22 mouse cellular contexts compared by ENCODE assay signal in the genomic region with DNA sequence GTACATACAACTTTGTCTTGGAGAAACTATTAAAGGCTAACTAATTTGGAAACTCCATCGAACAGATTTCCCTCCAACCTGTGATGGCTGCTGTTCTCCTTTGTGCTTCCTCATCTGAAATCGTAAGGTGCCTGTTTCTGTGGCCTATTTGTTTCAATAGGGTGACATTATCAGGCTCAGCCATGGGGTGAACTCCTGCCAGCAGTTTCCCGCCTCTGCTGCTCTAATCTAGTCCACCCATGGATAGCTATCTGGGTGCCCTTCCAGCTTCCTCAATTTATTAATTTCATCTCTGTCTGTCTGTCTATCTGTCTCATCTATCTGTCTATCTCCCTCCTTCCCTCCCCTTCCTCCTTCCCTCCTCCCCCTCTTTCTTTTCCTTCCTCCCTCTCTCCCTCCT. TPM values are rescaled to one million over a fixed set of nuclear protein-coding genes. Genes with fewer than 3 reads are reported as not detected.
DNase-seq lines count a peak whose midpoint lies in the region; ATAC-seq and TF ChIP-seq lines count a peak whose summit lies in the region.
"Had no signal": no experiment of that assay in that cellular context is flagged by ENCODE, and none has a peak within 500 bp of the region (broad histone marks: within the 10 kb centered on the region; RNA-seq: fewer than 3 reads in every experiment).

No protein-coding gene starts in this region.

- no peaks in the 10 kb centered on the region for H3K27me3 ChIP-seq in MEL (ENCODE audit: control insufficient read depth in 1 of 2, insufficient read depth in 2 of 2, low read length in 2 of 2)
- H3K27me3 ChIP-seq in liver, embryonic 13.5 days: no peaks in the 10 kb centered on the region
- H3K27me3 ChIP-seq in liver, postnatal 0 days (ENCODE audit: insufficient read depth, low read length): no peaks in the 10 kb centered on the region
- H3K27me3 ChIP-seq in hindbrain, embryonic 13.5 days: no peaks in the 10 kb centered on the region
- no peaks in the 10 kb centered on the region for H3K27me3 ChIP-seq in midbrain, embryonic 16.5 days (ENCODE audit: control insufficient read depth, insufficient read depth, low read depth, low read length)
- H3K27me3 ChIP-seq: embryonic facial prominence, embryonic 15.5 days had no signal

- TF ChIP-seq RAD21 in MEL (IDR thresholded peaks at IDR 0.05; ENCODE audit: low read depth, low read length): no peak

- no peak for TF ChIP-seq CTCF in MEL (IDR thresholded peaks at IDR 0.05 in 2 of 3, conservative IDR thresholded peaks at IDR 0.05 in 1 of 3; ENCODE audit: control insufficient read depth in 1 of 3, insufficient read depth in 1 of 3, low read depth in 2 of 3, low read length in 3 of 3, poor library complexity in 1 of 3, severe bottlenecking in 1 of 3)
- TF ChIP-seq CTCF in liver, postnatal 0 days (IDR thresholded peaks at IDR 0.05; ENCODE audit: low read depth): no peak

- WGBS in liver, embryonic 13.5 days (ENCODE audit: insufficient replicate concordance): 28% methylated on average over 3 of the region's 3 CpGs
- WGBS in liver, postnatal 0 days (ENCODE audit: insufficient replicate concordance): 49% methylated on average over 3 of the region's 3 CpGs
- 89% methylated on average over 3 of the region's 3 CpGs for WGBS in hindbrain, embryonic 13.5 days
- 92% methylated on average over 3 of the region's 3 CpGs for WGBS in midbrain, embryonic 16.5 days

- peaks cover 0 to 13% of the 10 kb centered on the region in 2 experiments; a peak in 2 of 4 replicates for H3K36me3 ChIP-seq in MEL (ENCODE audit: control insufficient read depth in 1 of 2, insufficient read depth in 2 of 2, low read length in 2 of 2)
- H3K36me3 ChIP-seq in liver, embryonic 13.5 days: no peaks in the 10 kb centered on the region
- 0 out of 2 replicates have a peak, but pooled peaks cover 2% of the 10 kb centered on the region for H3K36me3 ChIP-seq in liver, postnatal 0 days (replicated peaks; ENCODE audit: insufficient read depth, low read length)
- peaks cover 3% of the 10 kb centered on the region; the same call in 1 of the 2 replicates for H3K36me3 ChIP-seq in hindbrain, embryonic 13.5 days
- peaks cover 8% of the 10 kb centered on the region for H3K36me3 ChIP-seq in midbrain, embryonic 16.5 days (ENCODE audit: control insufficient read depth, insufficient read depth, low read length)
- H3K36me3 ChIP-seq: embryonic facial prominence, embryonic 15.5 days had no signal

- no peak overlapping the region for H3K9ac ChIP-seq in MEL (ENCODE audit: control insufficient read depth, low read depth, low read length, poor library complexity, severe bottlenecking)
- no peak overlapping the region for H3K9ac ChIP-seq in liver, embryonic 13.5 days
- no peak overlapping the region for H3K9ac ChIP-seq in liver, postnatal 0 days (replicated peaks)
- no peak overlapping the region for H3K9ac ChIP-seq in hindbrain, embryonic 13.5 days
- H3K9ac ChIP-seq in midbrain, embryonic 16.5 days (ENCODE audit: low read depth, low read length): no peak overlapping the region
- H3K9ac ChIP-seq: embryonic facial prominence, embryonic 15.5 days; hindbrain, embryonic 14.5 days had no signal

- no peak overlapping the region for H3K4me3 ChIP-seq in MEL (ENCODE audit: control insufficient read depth in 1 of 2, insufficient read depth in 1 of 2, low read depth in 2 of 2, low read length in 2 of 2)
- no peak overlapping the region for H3K4me3 ChIP-seq in liver, embryonic 13.5 days (replicated peaks)
- no peak overlapping the region for H3K4me3 ChIP-seq in liver, postnatal 0 days (ENCODE audit: low read depth, low read length)
- no peak overlapping the region for H3K4me3 ChIP-seq in hindbrain, embryonic 13.5 days
- H3K4me3 ChIP-seq in midbrain, embryonic 16.5 days (ENCODE audit: low read depth, low read length): no peak overlapping the region
- H3K4me3 ChIP-seq: embryonic facial prominence, embryonic 15.5 days; erythroblast, embryonic 14.5 days; forebrain, embryonic 10.5 days had no signal

- H3K27ac ChIP-seq in MEL (ENCODE audit: control insufficient read depth, low read depth, low read length): no peak overlapping the region
- no peak overlapping the region for H3K27ac ChIP-seq in liver, embryonic 13.5 days
- H3K27ac ChIP-seq in liver, postnatal 0 days (ENCODE audit: low read depth): no peak overlapping the region
- H3K27ac ChIP-seq in hindbrain, embryonic 13.5 days: no peak overlapping the region
- no peak overlapping the region for H3K27ac ChIP-seq in midbrain, embryonic 16.5 days (ENCODE audit: low read length)
- H3K27ac ChIP-seq: embryonic facial prominence, embryonic 15.5 days; forebrain, embryonic 10.5 days; hindbrain, embryonic 14.5 days had no signal

- TF ChIP-seq EP300 in MEL (IDR thresholded peaks at IDR 0.05; ENCODE audit: low read depth in 1 of 2, low read length in 2 of 2): peak; percentile 91 to 95
- no peak; the same call in 1 of the 2 replicates for TF ChIP-seq EP300 in liver, postnatal 0 days (IDR thresholded peaks at IDR 0.05; ENCODE audit: low read depth)

- TF ChIP-seq POLR2A in MEL (IDR thresholded peaks at IDR 0.05; ENCODE audit: control insufficient read depth in 1 of 2, insufficient read depth in 1 of 2, low read depth in 1 of 2, low read length in 2 of 2, poor library complexity in 1 of 2): no peak

- H3K9me3 ChIP-seq in MEL (replicated peaks; ENCODE audit: insufficient read depth, low read length): no peaks in the 10 kb centered on the region
- no peaks in the 10 kb centered on the region for H3K9me3 ChIP-seq in liver, embryonic 13.5 days (replicated peaks)
- no peaks in the 10 kb centered on the region for H3K9me3 ChIP-seq in liver, postnatal 0 days (ENCODE audit: low read length)
- no peaks in the 10 kb centered on the region for H3K9me3 ChIP-seq in hindbrain, embryonic 13.5 days
- no peaks in the 10 kb centered on the region for H3K9me3 ChIP-seq in midbrain, embryonic 16.5 days (replicated peaks; ENCODE audit: control insufficient read depth, low read length, poor library complexity, severe bottlenecking)
- H3K9me3 ChIP-seq: embryonic facial prominence, embryonic 15.5 days; forebrain, embryonic 10.5 days had no signal

- peak; percentile 86 for DNase-seq in MEL (ENCODE audit: low read depth, low spot score)
- no peak for DNase-seq in liver, embryonic 13.5 days
- DNase-seq in liver, postnatal 0 days: no peak
- DNase-seq in embryo, embryonic 9.5 days (ENCODE audit: extremely low spot score): no peak
- DNase-seq: adrenal gland, postnatal 14 days; cerebellum, adult 11-12 months; cerebellum, adult 9-11 months; cerebellum, postnatal 36 days; gastrocnemius, postnatal 25 days; heart, adult 11 months; heart, postnatal 10 days; heart, postnatal 4 days had no signal

- H3K79me2 ChIP-seq in MEL (ENCODE audit: control insufficient read depth, insufficient read depth, low read length, poor library complexity): no peaks in the 10 kb centered on the region

- H3K4me2 ChIP-seq in liver, embryonic 13.5 days: no peak overlapping the region
- H3K4me2 ChIP-seq in liver, postnatal 0 days (ENCODE audit: low read depth, low read length): no peak overlapping the region
- H3K4me2 ChIP-seq in hindbrain, embryonic 13.5 days: no peak overlapping the region
- no peak overlapping the region for H3K4me2 ChIP-seq in midbrain, embryonic 16.5 days (ENCODE audit: low read length)
- H3K4me2 ChIP-seq: embryonic facial prominence, embryonic 15.5 days; hindbrain, embryonic 14.5 days had no signal

- peak; percentile 42 to 57; a peak in 3 of 4 replicates for ATAC-seq in hematopoietic stem cell, adult 5-6 weeks (replicated peaks in 1 of 2; ENCODE audit: insufficient read depth in 1 of 2, low FRiP score in 2 of 2, low TSS enrichment in 1 of 2, low read depth in 1 of 2, poor library complexity in 2 of 2, severe bottlenecking in 2 of 2)
- ATAC-seq in liver, embryonic 13.5 days (ENCODE audit: low read depth): peak; percentile 75
- 0 out of 2 replicates have a peak, but pooled peaks have one; percentile 20 for ATAC-seq in liver, postnatal 0 days
- no peak for ATAC-seq in inflammation-experienced regulatory T-cells, adult 6 months
- no peak for ATAC-seq in hindbrain, embryonic 13.5 days (ENCODE audit: low FRiP score)
- no peak for ATAC-seq in midbrain, embryonic 16.5 days
- ATAC-seq: intestine, embryonic 16.5 days had no signal

- peaks cover 9 to 21% of the 10 kb centered on the region in 2 experiments for H3K4me1 ChIP-seq in MEL (ENCODE audit: control insufficient read depth in 1 of 2, insufficient read depth in 2 of 2, low read length in 2 of 2)
- H3K4me1 ChIP-seq in liver, embryonic 13.5 days (replicated peaks): peaks cover 25% of the 10 kb centered on the region
- peaks cover 8% of the 10 kb centered on the region for H3K4me1 ChIP-seq in liver, postnatal 0 days (ENCODE audit: insufficient read depth)
- H3K4me1 ChIP-seq in hindbrain, embryonic 13.5 days (replicated peaks): peaks cover 11% of the 10 kb centered on the region; the same call in 1 of the 2 replicates
- no peaks in the 10 kb centered on the region for H3K4me1 ChIP-seq in midbrain, embryonic 16.5 days (ENCODE audit: control insufficient read depth, insufficient read depth, low read length)

TF ChIP-seq in MEL, 35 proteins besides CTCF, POLR2A, EP300 and RAD21 (continues in another document):
- TF ChIP-seq BHLHE40 (IDR thresholded peaks at IDR 0.05; ENCODE audit: borderline replicate concordance, low read depth, low read length): no peak
- no peak for TF ChIP-seq UBTF (IDR thresholded peaks at IDR 0.05; ENCODE audit: borderline replicate concordance, insufficient read depth, low read depth, low read length)
- peak; percentile 92 for TF ChIP-seq TCF12 (IDR thresholded peaks at IDR 0.05; ENCODE audit: low read depth, low read length)
- no peak for TF ChIP-seq ZC3H11A (IDR thresholded peaks at IDR 0.05; ENCODE audit: low read depth, low read length)
- TF ChIP-seq NRF1 (IDR thresholded peaks at IDR 0.05; ENCODE audit: insufficient read depth, low read depth, low read length, poor library complexity, severe bottlenecking): no peak
- 0 out of 2 replicates have a peak, but pooled peaks have one; percentile 69 for TF ChIP-seq MAZ (IDR thresholded peaks at IDR 0.05; ENCODE audit: low read depth, low read length)
- no peak for TF ChIP-seq CHD1 (IDR thresholded peaks at IDR 0.05; ENCODE audit: low read depth, low read length)
- peak; percentile 99 for TF ChIP-seq E2F4 (IDR thresholded peaks at IDR 0.05; ENCODE audit: borderline replicate concordance, low read depth, low read length)

RNA-seq across cellular contexts. Expression of a gene that starts 53.5 kb away (rescaled TPM):
- 4.5 and 5.1 TPM in 2 replicates for total RNA-seq in MEL (2012; rRNA removed)
- polyA plus RNA-seq in MEL (2012; ENCODE audit: insufficient read depth in 1 of 2, insufficient read length in 2 of 2, low read depth in 1 of 2, low replicate concordance in 2 of 2, missing spikeins in 1 of 2): 1 to 10 TPM in 1 of 2 experiments, not detected in 1; 8.2 TPM
- 7.6 and 12.0 TPM in 2 replicates for total RNA-seq in hematopoietic stem cell, adult 5-6 weeks (2017)
- polyA plus RNA-seq in liver, embryonic 13.5 days (2015; fragmentation: Nextera tagmentation; extraction: Ambion mirVana): 5.0 and 7.6 TPM in 2 replicates
- polyA plus RNA-seq in liver, postnatal 0 days (2015; fragmentation: Nextera tagmentation; extraction: Ambion mirVana): 9.7 and 10.1 TPM in 2 replicates
- polyA plus RNA-seq in inflammation-experienced regulatory T-cells, adult 6 months (2017; shearing (Covaris generic)): 1 to 10 TPM in 1 of 3 experiments, under 1 TPM in 1, not detected in 1; 0.45 to 1.4 TPM
- polyA plus RNA-seq in hindbrain, embryonic 13.5 days (2015; fragmentation: Nextera tagmentation; extraction: Ambion mirVana): 36.9 and 37.9 TPM in 2 replicates
- polyA plus RNA-seq in midbrain, embryonic 16.5 days (2015; fragmentation: Nextera tagmentation; extraction: Ambion mirVana): 44.6 and 47.5 TPM in 2 replicates
- polyA plus RNA-seq: C2C12 had no signal

Comparison
In these comparisons a context has a peak if more than half of its experiments do, and no peak if none do; other contexts are left out.
1. ATAC-seq: peak in hematopoietic stem cell, adult 5-6 weeks (2 of 2), liver, embryonic 13.5 days (single experiment) and liver, postnatal 0 days (single experiment); none in inflammation-experienced regulatory T-cells, adult 6 months (single experiment), hindbrain, embryonic 13.5 days (single experiment) and midbrain, embryonic 16.5 days (single experiment).